Mouse (Mus musculus) olfactory bulb, adult 2 months (tissue): ENCODE measurements around the gene Lim2. TPM values are rescaled to one million over a fixed set of nuclear protein-coding genes. Genes with fewer than 3 reads are reported as not detected.
"Not testable (repeated sequence)": the region's sequence is repeated elsewhere in the genome, so short reads cannot be mapped to it uniquely, and the experiment has no call there.

Experiments used
- H3K27ac ChIP-seq: fragments of 200-500 bp; 2 replicates; pipeline ENCODE4 v1.5.1; 2012; ENCODE audit warnings: low read depth, low read length; ENCODE audit not compliant: insufficient read depth
- H3K4me1 ChIP-seq: fragments of 200-500 bp; 2 replicates; pipeline ENCODE4 v1.6.1; 2012; ENCODE audit warnings: low read length; ENCODE audit not compliant: control insufficient read depth, insufficient read depth
- H3K4me3 ChIP-seq: fragments of 200-500 bp; 2 replicates; pipeline ENCODE4 v1.5.1; 2012; ENCODE audit warnings: mild to moderate bottlenecking, low read depth, low read length, moderate library complexity; ENCODE audit not compliant: insufficient read depth
- CTCF ChIP-seq: fragments of 200-500 bp; IDR thresholded peaks from 2 replicates; pipeline ENCODE4 v1.5.1; 2012; ENCODE audit warnings: low read depth, mild to moderate bottlenecking, low read length, moderate library complexity; ENCODE audit not compliant: insufficient read depth
- POLR2A ChIP-seq: fragments of 200-500 bp; IDR thresholded peaks from 2 replicates; pipeline ENCODE4 v1.6.1; 2012; ENCODE audit warnings: mild to moderate bottlenecking, low read depth, low read length, moderate library complexity; ENCODE audit not compliant: insufficient read depth
- WGBS: fragments of 180-500 bp; shearing (Covaris S2); methylation state at CpG from one replicate; pipeline ENCODE4 v1.1.7; 2018; 5-methylcytosine and 5-hydroxymethylcytosine counted together
- polyA plus RNA-seq: library from polyadenylated mRNA; stranded (reverse); fragments of >200 nt; gene quantifications from 2 replicates; pipeline ENCODE4 v1.2.4, GENCODE M21; 2012; ENCODE audit warnings: low replicate concordance; ENCODE audit not compliant: missing spikeins, insufficient read depth, insufficient read length

The Lim2 gene
- not detected in 2 replicates for polyA plus RNA-seq

- TF ChIP-seq POLR2A, result no peak
- TF ChIP-seq CTCF, result no peak
- no peak within 1 kb of the TSS for H3K4me3 ChIP-seq
- 86% methylated on average over 8 of the region's 8 CpGs for WGBS
- peaks cover 2% of the 10 kb centered on the region; the same call in 1 of the 2 replicates for H3K4me1 ChIP-seq
- no peak within 1 kb of the TSS for H3K27ac ChIP-seq
Observed at GRCm38 (mm10) chr7:43427406-43427805, at the start of gene Lim2. TSS of gene Lim2 (plus strand) at chr7:43427670.

DNA sequence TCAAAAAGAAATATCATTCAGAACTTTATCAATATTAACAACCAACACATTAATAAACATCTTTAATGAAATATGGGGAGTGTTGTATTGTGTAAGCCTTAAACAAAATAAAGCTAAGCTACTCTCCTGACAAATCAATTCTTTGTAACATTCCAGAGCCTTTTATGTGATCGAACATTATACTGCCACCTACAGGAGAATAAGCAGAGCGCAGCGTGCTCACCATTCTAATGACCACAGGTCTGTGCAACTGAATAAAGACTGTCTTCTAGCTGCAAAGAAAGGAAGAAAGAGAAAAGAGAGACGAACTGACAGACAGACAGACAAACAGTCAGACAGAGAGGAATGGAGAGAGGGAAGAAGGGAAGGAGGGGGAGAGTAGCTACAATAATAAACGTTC is 49.2 kb upstream of the Lim2 start:
- H3K27ac ChIP-seq, result no peak overlapping the region
- WGBS, result 7% methylated on average over 5 of the region's 5 CpGs
- H3K4me1 ChIP-seq, result no peaks in the 10 kb centered on the region
- TF ChIP-seq CTCF (no peak), POLR2A (no peak)
- no peak overlapping the region for H3K4me3 ChIP-seq

DNA sequence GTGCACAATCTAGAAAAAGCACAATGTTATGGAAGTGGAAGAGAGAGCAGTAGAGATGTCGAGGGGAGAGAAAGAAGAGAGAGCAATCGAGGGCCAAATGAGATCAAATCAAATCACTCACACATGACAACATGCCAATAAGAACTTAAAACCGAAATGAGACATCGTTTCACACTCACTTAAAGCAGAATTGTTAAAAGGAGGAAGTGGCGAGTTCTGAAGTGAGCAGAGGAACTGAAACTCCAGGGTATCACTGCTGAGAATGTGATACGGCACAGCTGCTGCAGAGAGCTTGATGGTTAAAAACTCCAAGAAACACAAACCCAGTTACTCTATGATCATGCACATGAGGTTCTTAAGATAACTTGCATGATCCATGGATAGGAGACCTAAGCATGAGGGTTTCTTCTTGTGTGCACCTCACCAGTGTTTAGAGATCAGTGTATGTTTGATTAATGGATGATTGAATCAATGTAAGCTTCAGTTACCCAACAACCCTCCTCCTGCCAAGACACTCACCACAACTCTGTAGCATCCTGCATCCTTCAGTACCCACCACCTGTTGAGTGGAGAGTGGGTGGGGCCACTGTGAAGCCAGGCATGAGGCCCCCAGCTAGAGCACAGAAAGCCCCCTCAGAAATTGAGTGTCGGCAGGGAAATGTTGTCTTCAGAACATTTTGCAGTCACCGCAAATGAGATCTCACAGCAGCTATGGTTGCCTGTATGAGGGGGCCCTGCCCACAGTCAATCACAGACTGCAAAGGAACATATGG is 34.9 kb upstream of the Lim2 start:
- Histone ChIP-seq H3K27ac (no peak overlapping the region), H3K4me3 (no peak overlapping the region), H3K4me1 (no peaks in the 10 kb centered on the region)
- 76% methylated on average over 8 of the region's 8 CpGs for WGBS
- TF ChIP-seq CTCF (no peak), POLR2A (no peak)

DNA sequence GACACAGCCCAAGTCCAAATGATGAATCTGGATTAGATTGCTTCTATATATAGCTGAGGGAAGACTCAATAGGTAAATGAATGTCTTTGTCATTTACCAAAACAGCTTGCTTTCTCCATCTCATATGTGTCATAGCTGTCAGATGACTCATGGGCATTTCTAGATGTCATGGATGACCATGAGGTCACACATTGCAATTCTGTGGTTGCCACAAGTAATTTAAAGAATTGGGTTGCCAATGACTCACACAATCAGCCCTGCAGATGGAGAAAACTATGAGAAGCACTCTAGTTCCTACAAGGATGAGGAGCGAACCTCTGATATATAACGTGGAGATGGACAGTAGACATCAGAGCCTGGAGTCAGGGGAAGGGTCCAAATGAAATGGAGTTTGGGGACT is 28.0 kb upstream of the Lim2 start:
- Histone ChIP-seq H3K27ac (no peak overlapping the region), H3K4me1 (no peaks in the 10 kb centered on the region), H3K4me3 (no peak overlapping the region)
- no peak for TF ChIP-seq CTCF
- no peak for TF ChIP-seq POLR2A
- 90% methylated on average over 2 of the region's 2 CpGs for WGBS

DNA sequence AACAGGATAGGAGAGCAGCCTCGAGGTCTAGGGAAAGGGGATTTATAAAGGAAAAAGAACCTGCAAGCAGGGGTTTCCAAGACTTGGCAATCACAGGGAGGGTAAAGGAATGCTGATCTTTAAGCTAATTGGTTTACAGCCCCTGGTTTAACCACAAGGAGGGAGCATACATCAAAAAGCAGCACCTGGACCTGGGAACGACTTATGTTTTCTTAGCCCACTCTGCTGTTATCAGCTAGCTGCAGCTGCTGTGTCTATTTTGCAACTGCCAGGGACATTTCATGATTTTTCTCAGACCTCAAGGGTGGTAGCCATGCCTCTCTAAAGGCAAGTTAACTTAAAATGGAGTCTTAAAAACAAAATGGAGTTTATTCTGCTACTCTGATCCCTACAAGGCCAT is 24.8 kb upstream of the Lim2 start:
- 48% methylated on average over 2 of the region's 2 CpGs for WGBS
- Histone ChIP-seq H3K4me1 (no peaks in the 10 kb centered on the region), H3K4me3 (no peak overlapping the region), H3K27ac (no peak overlapping the region)
- no peak for TF ChIP-seq POLR2A

DNA sequence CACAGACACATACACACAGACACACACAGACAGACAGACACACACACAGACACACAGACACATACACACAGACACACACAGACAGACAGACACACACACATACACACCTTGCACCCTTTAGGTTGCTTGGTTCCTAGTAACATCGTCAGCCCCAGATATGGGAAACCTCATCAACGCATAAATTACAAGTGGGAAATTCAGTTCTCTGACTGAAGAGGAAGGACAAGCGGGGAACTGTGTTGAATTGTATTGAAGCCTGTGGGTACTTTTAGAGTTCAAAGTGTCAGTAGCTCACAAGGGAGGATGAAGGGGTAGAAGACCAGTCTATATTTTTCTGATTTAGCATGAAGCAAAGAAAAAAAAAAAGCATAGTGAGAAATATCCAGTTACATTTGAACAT is 19.9 kb upstream of the Lim2 start:
- Histone ChIP-seq H3K4me3 (no peak overlapping the region), H3K27ac (no peak overlapping the region), H3K4me1 (no peaks in the 10 kb centered on the region)
- TF ChIP-seq POLR2A (no peak), CTCF (no peak)
- WGBS, result 81% methylated on average over 3 of the region's 3 CpGs

DNA sequence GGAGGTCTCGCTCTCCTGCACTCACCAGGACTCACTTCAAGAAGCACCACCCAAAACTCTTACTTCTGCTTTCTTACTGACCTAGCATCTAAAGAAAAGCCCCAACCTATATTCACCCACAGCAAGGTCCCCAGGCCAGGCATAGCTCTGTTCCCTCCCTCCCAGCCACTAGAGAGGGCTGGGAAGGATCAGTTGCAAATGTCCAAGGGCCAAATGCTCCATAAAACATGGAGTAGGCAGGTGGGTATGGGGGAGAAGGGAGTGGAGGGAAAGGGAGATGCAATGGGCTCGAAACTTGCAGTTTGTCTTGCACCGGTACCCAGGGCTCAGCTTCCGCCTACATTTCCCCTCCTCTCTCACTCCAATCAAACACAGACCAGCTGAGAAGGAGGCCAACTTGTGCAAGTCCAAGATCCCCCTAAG is 19.3 kb upstream of the Lim2 start, which contains the start of gene Siglecg:
Gene Siglecg (plus strand): TSS at position 74 of the 423 bp plus-strand sequence.
- 78% methylated on average over 4 of the region's 4 CpGs for WGBS
- no peak within 1 kb of the TSS for H3K27ac ChIP-seq
- H3K4me1 ChIP-seq, result no peaks in the 10 kb centered on the region
- H3K4me3 ChIP-seq, result no peak within 1 kb of the TSS
- TF ChIP-seq CTCF, result no peak
- no peak for TF ChIP-seq POLR2A

- WGBS, result 84% methylated on average over 3 of the region's 3 CpGs
- Histone ChIP-seq H3K27ac (no peak overlapping the region), H3K4me3 (no peak overlapping the region)
Observed at GRCm38 (mm10) chr7:43409084-43409483, 18.4 kb upstream of the Lim2 start.

GRCm38 (mm10) chr7:43411724-43412123 is 15.7 kb upstream of the Lim2 start:
- H3K4me3 ChIP-seq, H3K27ac ChIP-seq, H3K4me1 ChIP-seq: not testable (repeated sequence)
- 40% methylated on average over 4 of the region's 4 CpGs for WGBS

More at GRCm38 (mm10) chr7:43409084-43409483, 18.4 kb upstream of the Lim2 start:
- TF ChIP-seq POLR2A (no peak), CTCF (no peak)
- no peaks in the 10 kb centered on the region for H3K4me1 ChIP-seq
